Mouse (Mus musculus): ENCODE measurements at regions not wholly inside any gene's neighbourhood (a gene's known extent, or its start where the extent isn't known, plus 50 kb on each side); places are given as distances from the start of the nearest gene placed in this dataset.
"Not testable (repeated sequence)": the region's sequence is repeated elsewhere in the genome, so short reads cannot be mapped to it uniquely, and the experiment has no call there.

- not testable (repeated sequence) for DNase-seq (ENCODE audit: low spot score in 2 of 2)
Observed at GRCm38 (mm10) chr19:8496561-8496960, 91.7 kb upstream of the Slc22a30 start.

GRCm38 (mm10) chr19:8497526-8497925 is 92.6 kb upstream of the Slc22a30 start:
- DNase-seq (ENCODE audit: low spot score in 2 of 2), result not testable (repeated sequence)

GRCm38 (mm10) chr19:8517721-8518120 is 73.3 kb upstream of the Slc22a8 start:
- not testable (repeated sequence) for DNase-seq (ENCODE audit: low spot score in 2 of 2)

- peak in 1 of 2 experiments; percentile 2 for DNase-seq (ENCODE audit: low spot score in 2 of 2)
Observed at GRCm38 (mm10) chr19:8518273-8518672, 72.8 kb upstream of the Slc22a8 start.

- not testable (repeated sequence) for DNase-seq (ENCODE audit: low spot score in 2 of 2)
Observed at GRCm38 (mm10) chr19:8518933-8519332, 72.1 kb upstream of the Slc22a8 start.

GRCm38 (mm10) chr19:8534597-8534996 is 56.5 kb upstream of the Slc22a8 start:
- no peak for DNase-seq (ENCODE audit: low spot score in 2 of 2)

- no peak for DNase-seq (ENCODE audit: low spot score in 2 of 2)
Observed at GRCm38 (mm10) chr19:8536085-8536484, 55.0 kb upstream of the Slc22a8 start.
